Mouse (Mus musculus): Measurements from ENCODE around the gene Gm44502.

DNA sequence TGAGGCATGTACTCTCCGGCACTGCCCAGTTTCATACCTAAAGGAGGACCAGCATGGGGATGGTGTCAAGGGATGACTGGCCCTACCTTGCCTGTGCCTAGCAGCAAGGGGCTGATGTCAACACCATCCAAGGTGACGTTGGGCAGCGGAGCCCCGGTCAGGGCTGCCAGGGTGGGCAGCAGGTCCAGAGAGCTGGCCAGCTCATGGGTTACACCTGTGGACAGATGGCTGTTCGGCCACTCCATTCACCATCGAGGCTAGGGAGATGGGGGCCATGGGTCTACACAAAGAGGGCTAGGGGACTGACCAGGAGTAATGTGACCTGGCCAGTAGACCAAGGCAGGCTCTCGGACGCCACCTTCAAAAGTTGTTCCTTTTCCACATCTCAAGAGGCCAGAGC is 44.4 kb upstream of the Gm44502 start:
- TF ChIP-seq GATA1 (IDR thresholded peaks at IDR 0.05; ENCODE audit: low read length): no peak
- no peak for TF ChIP-seq TAL1 (IDR thresholded peaks at IDR 0.05; ENCODE audit: low read length)
